Mouse (Mus musculus): ENCODE results near the gene Bhlhe40.

DNA sequence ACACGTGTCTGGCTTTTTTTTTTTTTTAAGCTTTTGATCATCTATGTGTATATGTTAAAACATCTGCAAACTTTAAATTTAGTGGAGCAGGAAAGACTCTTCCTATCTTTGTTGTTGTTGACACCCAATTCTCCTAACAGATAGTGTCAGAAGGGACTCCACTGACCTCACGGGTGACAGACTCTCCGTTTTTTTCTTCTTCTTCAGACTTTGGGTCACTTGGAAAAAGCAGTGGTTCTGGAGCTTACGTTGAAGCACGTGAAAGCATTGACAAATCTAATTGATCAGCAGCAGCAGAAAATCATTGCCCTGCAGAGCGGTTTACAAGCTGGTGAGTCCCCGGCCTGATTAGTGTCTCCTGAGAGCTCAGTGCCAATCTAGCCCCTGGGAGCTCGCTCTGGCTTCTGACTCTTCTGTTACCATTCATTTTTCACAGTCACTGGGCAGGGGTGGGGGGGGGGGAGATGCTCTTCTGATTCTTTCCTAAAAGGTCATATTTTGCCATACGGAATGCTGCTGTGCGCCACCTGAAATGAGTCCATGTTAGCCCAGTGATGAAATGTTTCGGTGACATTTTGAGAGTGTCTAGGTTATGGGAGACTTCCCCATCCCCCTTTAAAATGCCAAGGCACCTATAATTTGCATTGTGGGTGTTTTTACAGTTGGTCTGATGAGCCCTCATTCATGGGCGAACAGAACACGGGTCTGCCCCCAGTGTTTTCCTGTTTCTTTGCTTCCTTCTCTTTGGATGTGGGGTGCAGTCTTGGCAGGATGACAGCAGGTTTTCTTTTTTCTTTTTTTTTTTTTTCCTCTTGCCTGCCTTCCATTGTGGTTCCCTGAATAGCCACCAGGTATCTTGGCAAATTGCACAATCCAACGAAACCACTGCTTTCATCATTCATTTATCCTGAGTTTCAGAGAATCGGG, 2.1 kb downstream of the Bhlhe40 start:
- no peak for TF ChIP-seq TAL1 (IDR thresholded peaks at IDR 0.05; ENCODE audit: low read length)
- no peak for TF ChIP-seq GATA1 (IDR thresholded peaks at IDR 0.05; ENCODE audit: low read length)

Data from erythroblast, embryonic 14.5 days (primary cell).